Mouse (Mus musculus): ENCODE measurements around the gene Bloc1s6.

Gene Bloc1s6

GRCm38 (mm10) chr2:122737894-122738830, at the start of gene Bloc1s6:
Gene Bloc1s6, plus strand, starts transcription at chr2:122738503.
- DNase-seq (ENCODE audit: low read depth): peak; percentile 85

DNA sequence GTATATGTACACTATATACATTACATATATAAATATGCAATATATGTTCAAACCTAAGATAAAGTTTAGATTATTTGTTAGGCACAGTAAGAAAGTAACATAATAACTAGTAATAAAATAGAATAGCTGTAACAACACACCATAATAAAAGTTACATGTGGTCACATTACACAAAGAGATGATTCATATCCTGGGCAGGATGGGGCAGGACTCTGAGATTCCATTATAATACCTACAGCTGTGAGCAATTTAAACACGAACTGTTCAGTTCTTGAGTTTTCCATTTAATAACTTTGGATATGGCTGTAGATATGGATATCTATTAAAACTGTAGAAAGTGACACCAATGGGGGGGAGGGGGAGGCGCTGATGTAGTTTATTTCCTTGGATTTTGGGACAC, 40.8 kb upstream of the Bloc1s6 start:
- no peak for DNase-seq (ENCODE audit: low read depth)

DNA sequence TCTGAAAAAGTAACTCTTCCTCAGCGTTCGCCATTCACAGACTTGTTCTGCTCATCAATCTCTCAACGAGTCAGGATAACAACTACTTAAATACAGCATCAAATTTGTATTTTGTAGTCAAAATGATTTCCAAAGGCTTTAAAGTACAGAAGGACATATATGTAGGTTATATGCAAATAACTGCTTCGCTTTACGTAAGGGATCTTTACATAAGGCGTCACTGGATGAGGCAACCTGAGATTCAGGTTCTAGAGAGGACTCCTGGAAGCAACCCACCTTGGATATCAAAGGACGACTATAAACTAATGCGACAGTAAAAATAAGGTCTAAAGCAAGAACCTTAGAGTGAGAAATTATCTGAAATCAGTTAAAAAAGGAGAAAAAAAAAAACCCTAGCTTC, 37.3 kb upstream of the Bloc1s6 start:
- no peak for DNase-seq (ENCODE audit: low read depth)

- no peak for DNase-seq (ENCODE audit: low read depth)
Observed at GRCm38 (mm10) chr2:122701871-122702180, 36.5 kb upstream of the Bloc1s6 start.

DNA sequence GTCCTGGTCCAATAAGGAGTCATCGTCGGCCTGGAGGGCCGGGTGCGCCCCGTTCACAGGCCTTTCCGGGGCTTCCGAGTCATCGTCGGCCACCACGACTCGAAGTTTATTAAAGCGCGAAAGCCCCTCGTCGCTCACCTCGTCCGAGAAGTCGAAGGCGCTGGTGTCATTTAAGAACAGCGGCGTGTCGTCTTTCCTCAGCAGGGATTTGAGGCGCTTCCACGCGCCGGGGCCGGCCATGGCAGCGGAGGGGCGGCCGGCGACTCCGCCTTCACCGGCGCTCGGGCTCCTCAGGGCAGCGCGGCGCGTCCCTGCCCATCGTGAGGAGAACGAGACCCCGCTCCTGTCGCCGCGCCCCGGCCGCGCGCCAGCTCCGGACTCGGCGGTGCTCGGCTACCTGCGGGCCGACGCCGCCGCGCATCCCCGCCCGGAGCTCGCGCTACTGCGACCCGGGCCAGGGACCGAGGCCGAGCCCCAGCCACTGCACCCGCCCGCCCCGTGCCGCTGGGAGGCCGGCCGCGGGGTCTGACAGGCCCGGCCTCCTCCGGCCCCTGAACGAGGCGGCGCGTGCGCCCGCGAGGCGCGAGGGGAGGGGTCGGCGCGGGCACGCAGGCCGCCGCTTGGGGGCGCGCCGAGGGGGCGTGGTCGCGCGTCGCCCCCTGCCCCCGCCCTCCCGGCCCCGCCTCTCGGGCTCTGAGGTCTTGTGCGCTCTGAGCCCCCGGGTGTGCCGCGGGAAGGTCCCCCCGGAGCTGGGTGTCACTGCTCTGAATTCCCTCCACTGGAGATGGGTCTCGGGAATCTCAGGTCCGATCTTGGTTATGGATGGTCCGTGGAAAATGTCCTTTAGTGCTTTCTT, 35.9 kb upstream of the Bloc1s6 start, which contains the start of gene Slc30a4:
Gene Slc30a4, minus strand, starts transcription at position 483 of the 856 bp plus-strand sequence.
- no peak for DNase-seq (ENCODE audit: low read depth)

- DNase-seq (ENCODE audit: low read depth): no peak
Observed at GRCm38 (mm10) chr2:122704572-122704971, 33.7 kb upstream of the Bloc1s6 start.

DNA sequence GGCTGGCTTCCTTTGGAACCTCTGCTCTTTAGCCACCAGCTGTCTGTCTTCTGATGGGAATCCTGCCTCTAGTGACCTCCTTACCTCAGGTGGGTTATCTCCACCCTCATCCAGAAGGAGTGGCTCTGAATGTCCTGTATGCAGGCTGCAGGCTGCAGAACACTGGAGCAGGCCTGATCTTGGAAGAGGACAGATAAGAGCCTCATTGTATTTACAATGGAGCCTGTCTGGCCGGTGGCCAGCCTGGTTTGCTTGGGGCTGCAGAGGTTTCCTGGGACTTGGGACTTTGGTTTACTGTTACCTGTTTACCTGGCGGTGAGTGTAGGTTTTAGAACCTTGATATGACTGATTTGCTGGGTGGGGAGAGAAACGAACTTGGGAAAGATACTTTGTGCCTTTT, 30.2 kb upstream of the Bloc1s6 start:
- DNase-seq (ENCODE audit: low read depth): no peak

DNA sequence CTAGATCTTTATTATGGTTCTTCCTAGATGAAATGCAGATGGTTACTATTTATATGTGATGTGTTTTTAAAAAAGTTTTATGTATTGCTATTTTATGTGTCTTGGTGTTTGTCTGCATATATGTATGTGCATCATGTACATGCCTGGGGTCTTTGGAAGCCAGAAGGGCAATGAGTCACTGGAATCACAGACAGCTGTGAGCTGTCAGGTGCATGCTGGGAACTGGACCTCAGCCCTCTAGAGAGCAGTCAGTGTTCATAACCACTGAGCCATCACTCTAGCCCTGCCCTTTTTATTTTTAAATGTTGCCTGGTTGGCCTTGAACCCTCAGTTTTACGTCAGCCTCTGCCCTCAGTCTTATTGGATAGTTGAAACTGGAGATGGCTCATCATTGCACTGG, 29.1 kb upstream of the Bloc1s6 start:
- no peak for DNase-seq (ENCODE audit: low read depth)

GRCm38 (mm10) chr2:122711911-122712310, 26.4 kb upstream of the Bloc1s6 start:
- DNase-seq (ENCODE audit: low read depth): no peak

- DNase-seq (ENCODE audit: low read depth): no peak
Observed at GRCm38 (mm10) chr2:122712848-122713247, 25.5 kb upstream of the Bloc1s6 start.

GRCm38 (mm10) chr2:122715148-122715692, 23.1 kb upstream of the Bloc1s6 start:
- DNase-seq (ENCODE audit: low read depth): no peak

DNA sequence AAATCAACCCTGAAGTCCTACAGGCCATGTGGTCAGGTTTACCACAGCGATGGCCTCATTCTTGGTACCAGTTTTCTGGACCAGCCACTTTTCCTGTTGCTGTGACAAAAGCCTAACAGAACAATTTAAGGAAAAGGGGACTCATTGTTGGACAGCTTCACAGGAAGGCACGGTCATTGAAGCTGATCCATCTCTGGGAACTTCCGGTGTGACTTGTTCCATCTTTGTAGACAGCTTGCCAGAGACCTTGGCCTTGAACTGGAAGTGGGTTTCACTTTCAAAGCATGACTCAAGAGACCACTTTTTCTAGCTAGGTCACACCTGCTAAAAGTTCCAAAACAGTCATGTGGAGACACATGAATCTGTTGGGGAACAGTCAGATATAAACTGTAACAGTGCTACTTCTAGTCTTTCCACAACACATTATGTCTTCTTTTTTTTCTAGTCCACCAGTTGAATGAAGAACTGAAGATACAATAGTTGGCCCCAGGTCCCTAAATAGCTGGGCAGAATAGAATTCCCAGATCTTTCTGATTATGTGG, 21.9 kb upstream of the Bloc1s6 start:
- DNase-seq (ENCODE audit: low read depth): no peak

DNA sequence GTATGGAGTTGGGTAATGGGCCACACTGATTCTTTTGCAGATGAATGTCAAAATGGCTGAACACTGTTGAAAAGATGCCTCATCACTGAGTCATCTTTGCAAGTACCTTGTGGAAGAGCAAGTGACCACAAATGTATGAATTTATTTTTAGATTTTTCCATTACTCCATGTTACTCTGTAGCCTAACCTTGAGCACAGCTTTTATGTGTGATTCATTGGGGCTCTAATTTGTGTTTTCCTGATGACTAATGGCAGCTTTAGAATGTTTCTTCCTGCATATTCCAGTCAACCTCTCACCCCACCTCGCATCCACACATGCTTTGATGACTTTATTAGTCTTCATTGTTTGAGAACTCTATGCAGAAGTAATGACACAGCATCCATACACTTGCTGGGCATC, 19.1 kb upstream of the Bloc1s6 start:
- no peak for DNase-seq (ENCODE audit: low read depth)

DNA sequence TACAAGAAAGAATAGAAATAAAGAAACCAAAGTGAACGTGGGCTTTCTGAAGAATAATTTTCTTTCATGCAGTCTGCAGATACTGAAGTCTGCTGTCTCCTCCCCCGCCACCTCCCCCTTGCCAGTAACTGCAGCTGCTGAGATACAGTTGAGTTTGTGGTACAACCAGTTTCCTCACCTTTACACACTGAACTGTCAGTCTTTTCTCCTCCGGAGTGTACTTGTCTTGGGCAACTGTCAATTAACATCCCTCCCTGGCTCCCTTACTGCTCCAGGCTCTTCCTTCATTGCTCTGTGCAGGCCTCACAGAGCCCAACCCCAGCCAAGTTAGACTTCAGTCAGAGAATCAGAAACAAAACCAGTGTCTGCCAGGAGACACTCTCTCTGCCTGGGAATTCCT, 17.7 kb upstream of the Bloc1s6 start:
- no peak for DNase-seq (ENCODE audit: low read depth)

GRCm38 (mm10) chr2:122725604-122726003, 12.7 kb upstream of the Bloc1s6 start:
- peak; percentile 20 for DNase-seq (ENCODE audit: low read depth)

DNA sequence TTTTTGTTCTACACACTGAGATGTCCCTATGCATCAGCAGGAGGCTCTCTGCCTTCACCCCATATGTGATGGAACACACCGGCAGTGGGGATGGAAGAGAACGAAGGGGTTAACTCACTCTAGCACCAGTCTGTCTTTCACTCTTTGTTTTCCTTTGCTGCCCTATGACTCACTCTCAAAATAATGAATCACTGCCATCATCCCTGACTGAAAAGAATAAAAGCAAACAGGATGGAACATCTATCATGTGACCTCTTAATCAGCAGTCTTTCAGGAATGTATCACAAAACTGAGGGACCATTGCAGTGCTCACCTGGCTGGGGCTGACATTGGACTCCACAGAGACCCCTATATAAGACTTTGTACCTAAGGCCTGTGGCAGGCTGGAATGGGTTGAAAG, 6.8 kb upstream of the Bloc1s6 start:
- no peak for DNase-seq (ENCODE audit: low read depth)

DNA sequence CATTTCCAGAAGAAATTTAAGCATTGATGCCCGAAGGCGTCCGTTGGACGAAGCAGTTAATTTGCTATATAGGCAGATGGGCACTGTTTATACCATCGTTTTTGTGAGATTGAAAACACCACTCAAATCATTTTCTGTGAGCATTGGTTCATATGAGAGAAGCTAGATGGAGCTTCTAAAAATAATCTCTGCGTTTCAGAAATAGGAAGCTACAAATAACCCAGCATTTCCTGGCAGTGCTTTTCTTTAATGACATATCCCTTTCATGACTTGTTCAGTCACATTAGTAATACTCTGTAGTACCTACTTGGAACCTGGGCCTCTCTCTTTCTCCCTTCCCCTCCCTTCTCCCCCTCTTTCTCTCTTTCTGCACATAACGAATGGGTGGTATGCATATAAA, 720 bp downstream of the Bloc1s6 start:
- DNase-seq (ENCODE audit: low read depth): peak; percentile 10

DNA sequence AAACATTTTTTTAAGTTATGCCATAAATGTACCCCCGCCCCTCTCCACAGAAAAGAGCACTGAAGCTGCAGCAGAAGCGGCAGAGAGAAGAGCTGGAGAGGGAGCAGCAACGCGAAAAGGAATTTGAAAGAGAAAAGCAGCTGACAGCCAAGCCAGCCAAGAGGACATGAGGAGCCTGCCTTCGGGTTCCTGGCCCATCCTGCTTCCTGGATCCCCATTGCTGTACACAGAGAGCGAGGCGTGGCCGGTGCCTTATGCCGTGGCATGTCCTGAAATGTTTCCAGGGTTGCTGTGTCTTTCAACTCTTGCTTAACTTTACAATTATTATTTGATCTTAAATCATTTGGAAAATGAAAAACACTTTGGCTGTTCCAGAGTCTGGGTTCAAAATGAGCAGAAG, 8.2 kb downstream of the Bloc1s6 start:
- DNase-seq (ENCODE audit: low read depth): no peak

DNA sequence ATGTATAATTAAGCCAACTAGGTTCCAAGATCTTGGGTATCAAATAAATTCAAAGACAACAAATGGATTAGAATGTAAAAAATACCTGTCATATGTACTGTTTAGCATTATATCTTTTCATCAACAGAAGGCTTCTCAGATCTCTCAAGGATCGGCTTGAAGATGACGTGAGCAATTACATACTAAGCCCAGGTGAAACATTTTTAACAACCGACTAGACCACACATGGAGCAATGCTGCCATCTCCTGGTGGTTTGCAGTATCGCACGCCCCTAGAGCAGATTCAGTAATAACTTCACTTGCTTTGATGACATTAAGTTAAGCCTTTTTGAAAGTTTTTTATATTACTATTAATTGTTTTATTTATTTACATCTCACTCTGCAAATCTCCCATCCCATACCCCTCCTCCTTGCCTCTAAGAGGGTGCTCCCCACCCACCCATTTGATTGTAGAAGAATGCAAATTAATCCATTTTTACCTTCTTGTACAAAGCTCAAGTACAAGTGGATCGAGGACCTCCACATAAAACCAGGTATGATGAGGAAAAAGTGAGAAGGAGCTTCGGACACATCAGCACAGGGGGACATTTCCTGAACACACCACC, 15.5 kb downstream of the Bloc1s6 start:
- peak; percentile 35 for DNase-seq (ENCODE audit: low read depth)

DNA sequence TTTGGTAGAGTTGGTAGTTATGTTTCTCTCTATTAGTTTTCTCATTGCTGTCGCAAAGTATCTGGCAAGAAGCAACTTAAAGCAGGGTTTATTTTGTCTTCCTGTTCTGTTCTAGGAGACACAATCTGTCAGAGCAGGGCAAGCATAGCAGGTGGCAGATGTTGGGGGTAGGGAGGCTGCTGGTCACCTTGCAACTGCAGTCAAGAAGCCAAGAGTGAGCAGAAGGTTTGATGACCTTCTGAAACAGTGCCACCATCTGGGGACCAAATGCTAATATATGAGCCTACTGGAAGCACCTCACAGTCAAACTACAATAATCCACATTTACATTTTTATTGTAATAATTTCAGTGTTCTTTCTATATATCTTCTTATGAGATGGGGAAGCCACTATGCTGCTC, 21.5 kb downstream of the Bloc1s6 start:
- no peak for DNase-seq (ENCODE audit: low read depth)

GRCm38 (mm10) chr2:122762991-122763390, 24.7 kb downstream of the Bloc1s6 start:
- DNase-seq (ENCODE audit: low read depth): no peak

- DNase-seq (ENCODE audit: low read depth): no peak
Observed at GRCm38 (mm10) chr2:122764526-122764925, 26.2 kb downstream of the Bloc1s6 start.

Data from c-Kit-positive CD71-positive TER-119-negative erythroid progenitor cells, embryonic 14.5 days (primary cell).